Mouse (Mus musculus) central nervous system, embryonic 11.5 days (tissue): ENCODE measurements around the gene Farp1. TPM values are rescaled to one million over a fixed set of nuclear protein-coding genes. Genes with fewer than 3 reads are reported as not detected.

Experiments
- polyA plus RNA-seq: library from polyadenylated mRNA; depleted of rRNA; stranded (reverse); fragments of >200 nt; gene quantifications from 2 replicates; pipeline ENCODE4 v1.2.3, GENCODE M21; 2012; rRNA removed

The Farp1 gene
- 31.6 and 66.4 TPM in 2 replicates for polyA plus RNA-seq

DNA sequence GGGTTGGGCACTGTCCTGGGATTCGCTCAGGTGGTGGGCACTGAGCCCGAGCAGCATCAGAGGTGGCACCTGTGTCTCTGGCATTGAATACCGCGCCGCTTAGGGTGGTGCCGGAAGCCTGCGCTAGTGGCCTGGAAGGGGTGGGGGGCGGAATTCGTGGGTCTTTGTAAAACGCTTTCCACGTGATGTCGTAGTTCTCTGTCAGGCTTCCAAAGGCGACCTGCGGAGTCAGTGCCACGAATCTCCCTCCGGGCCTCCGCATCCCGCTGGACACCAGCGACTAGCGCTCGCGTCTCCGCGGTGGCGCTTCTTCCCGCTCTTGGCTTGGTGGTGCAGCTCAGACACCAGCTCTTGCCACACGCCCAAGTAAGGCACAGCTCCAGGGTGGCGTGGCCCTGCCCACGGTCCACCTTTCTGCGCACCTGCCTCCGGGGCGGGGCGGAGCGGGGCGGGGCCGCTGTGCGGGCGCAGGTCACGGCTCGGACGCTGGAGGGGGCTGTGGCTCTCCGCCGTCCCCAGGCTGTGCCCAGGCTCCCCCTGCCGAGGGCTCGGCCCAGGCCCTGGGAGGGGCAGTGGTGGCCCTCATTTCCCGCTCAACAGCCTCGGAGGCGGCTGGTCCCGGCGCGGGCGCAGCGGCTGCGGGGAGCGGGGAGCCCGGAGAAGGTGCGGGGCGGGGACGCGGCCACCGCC lies at the start of gene Farp1:
TSS of gene Farp1 (plus strand) at position 228 of the 690 bp plus-strand sequence.

Other genes with a start within 250 kb of the Farp1 start
- 145 and 161 TPM in 2 replicates for gene Ipo5, start 124.0 kb upstream of the Farp1 start, polyA plus RNA-seq